Mouse (Mus musculus) small intestine, adult 2 months (tissue): Measurements from ENCODE around the gene Tnxb. TPM values are rescaled to one million over a fixed set of nuclear protein-coding genes. Genes with fewer than 3 reads are reported as not detected.

Experiments
- H3K27ac ChIP-seq: fragments of 200-500 bp; 2 replicates; pipeline ENCODE4 v1.5.1; 2012; ENCODE audit warnings: low read depth, low read length, control low read depth, inconsistent platforms; ENCODE audit not compliant: insufficient read depth
- H3K27me3 ChIP-seq: fragments of 200-500 bp; 2 replicates; pipeline ENCODE4 v1.6.1; 2012; ENCODE audit warnings: mild to moderate bottlenecking, moderate library complexity, low read length, inconsistent platforms; ENCODE audit not compliant: control insufficient read depth, insufficient read depth
- H3K36me3 ChIP-seq: fragments of 200-500 bp; 2 replicates; pipeline ENCODE4 v1.6.1; 2012; ENCODE audit warnings: mild to moderate bottlenecking, low read length, control low read depth, inconsistent platforms; ENCODE audit not compliant: control insufficient read depth, insufficient read depth
- H3K4me1 ChIP-seq: fragments of 200-500 bp; 2 replicates; pipeline ENCODE4 v1.6.1; 2012; ENCODE audit warnings: low read length, inconsistent platforms, mixed read lengths; ENCODE audit not compliant: control insufficient read depth, insufficient read depth, insufficient read length
- H3K4me3 ChIP-seq: fragments of 200-500 bp; 2 replicates; pipeline ENCODE4 v1.5.1; 2012; ENCODE audit warnings: low read depth, mild to moderate bottlenecking, control low read depth, inconsistent platforms, low read length, moderate library complexity
- CTCF ChIP-seq: fragments of 200-500 bp; IDR thresholded peaks from 2 replicates; pipeline ENCODE4 v1.5.1; 2012; ENCODE audit warnings: low read depth, mild to moderate bottlenecking, control low read depth, inconsistent platforms, low read length, moderate library complexity, mixed read lengths; ENCODE audit not compliant: insufficient replicate concordance, insufficient read length; ENCODE audit errors: extremely low read depth
- POLR2A ChIP-seq: fragments of 200-500 bp; IDR thresholded peaks from 2 replicates; pipeline ENCODE4 v1.6.1; 2012; ENCODE audit warnings: low read depth, mild to moderate bottlenecking, control low read depth, inconsistent platforms, low read length, moderate library complexity
- WGBS: fragments of 180-500 bp; shearing (Covaris S2); methylation state at CpG from one replicate; pipeline ENCODE4 v1.1.7; 2018; 5-methylcytosine and 5-hydroxymethylcytosine counted together
- polyA plus RNA-seq: library from polyadenylated mRNA; depleted of rRNA; stranded (reverse); fragments of >200 nt; gene quantifications from 2 replicates; pipeline ENCODE4 v1.2.3, GENCODE M21; 2012; rRNA removed

Gene Tnxb
- polyA plus RNA-seq: 12.1 and 12.5 TPM in 2 replicates

DNA sequence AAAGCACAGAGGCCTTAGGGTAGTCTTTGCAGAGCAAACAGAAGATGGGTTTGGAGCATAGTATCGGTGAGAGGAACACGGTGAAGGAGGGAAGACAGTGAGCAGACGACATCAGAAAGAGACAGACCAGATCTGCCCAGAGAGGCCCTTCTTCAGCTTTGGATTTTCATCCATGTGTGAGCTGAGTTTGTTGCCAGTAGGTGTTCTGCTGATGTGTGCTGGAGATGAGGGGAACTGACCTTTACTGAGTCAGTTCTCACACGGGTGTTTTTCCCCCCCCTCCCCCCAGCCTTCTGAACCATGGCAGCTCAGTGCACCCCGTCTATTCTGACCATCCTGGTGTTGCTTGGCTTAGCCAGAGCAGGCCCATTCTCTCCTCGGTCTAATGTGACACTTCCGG is at the start of gene Tnxb:
Gene Tnxb (plus strand): TSS at position 301 of the 400 bp plus-strand sequence.
- Histone ChIP-seq H3K36me3 (no peaks in the 10 kb centered on the region), H3K27ac (no peak within 1 kb of the TSS), H3K4me3 (peak within 1 kb of the TSS; percentile 8; the same call in 1 of the 2 replicates), H3K27me3 (peaks cover 34% of the 10 kb centered on the region), H3K4me1 (peaks cover 7% of the 10 kb centered on the region)
- 55% methylated on average over 7 of the region's 7 CpGs for WGBS
- TF ChIP-seq CTCF: no peak
- TF ChIP-seq POLR2A: no peak

DNA sequence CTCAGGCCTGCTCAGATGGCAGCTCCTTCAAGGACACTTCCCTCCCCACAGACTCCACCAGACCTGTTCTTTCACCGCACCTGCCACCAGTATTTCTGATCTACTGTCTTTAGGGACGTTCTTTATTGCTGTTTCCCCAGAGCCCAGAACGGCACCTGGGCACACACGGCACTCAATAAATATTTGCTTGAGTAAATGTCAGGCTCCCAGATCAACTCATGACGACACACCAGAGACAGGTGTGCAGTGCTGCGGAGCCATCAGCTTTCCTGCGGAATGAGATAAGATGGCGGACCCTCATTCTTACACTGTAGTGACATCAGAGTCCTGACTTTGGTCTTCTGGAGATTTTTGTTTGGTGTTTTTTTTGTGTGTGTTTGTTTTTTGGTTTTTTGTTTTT is 49.3 kb upstream of the Tnxb start:
- WGBS: 26% methylated on average over 8 of the region's 8 CpGs
- Histone ChIP-seq H3K27ac (0 out of 2 replicates have a peak overlapping the region, but pooled peaks have one; percentile 43), H3K4me1 (peaks cover 2% of the 10 kb centered on the region; the same call in 1 of the 2 replicates), H3K4me3 (no peak overlapping the region), H3K36me3 (peaks cover 20% of the 10 kb centered on the region), H3K27me3 (no peaks in the 10 kb centered on the region)
- no peak for TF ChIP-seq CTCF
- no peak for TF ChIP-seq POLR2A

DNA sequence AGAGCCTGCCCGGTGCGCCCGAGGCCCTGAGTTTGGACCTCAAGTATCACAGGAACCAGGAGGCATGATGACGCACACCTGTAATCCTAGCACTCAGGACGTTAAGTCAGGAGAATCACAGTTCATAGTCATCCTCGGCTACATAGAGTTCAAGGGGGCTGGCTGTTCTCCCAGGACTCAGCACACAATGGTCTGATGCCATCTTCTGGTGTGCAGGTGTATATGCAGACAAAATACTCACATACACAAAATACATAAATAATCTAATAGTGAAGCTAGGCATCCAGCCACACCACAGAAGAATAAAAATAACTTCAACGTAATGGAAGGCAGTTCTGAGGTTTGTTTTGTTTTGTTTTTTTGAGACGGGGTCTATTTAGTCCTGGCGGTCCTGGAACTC is 47.2 kb upstream of the Tnxb start:
- 83% methylated on average over 9 of the region's 9 CpGs for WGBS
- TF ChIP-seq POLR2A (no peak), CTCF (no peak)
- peaks cover 4% of the 10 kb centered on the region for H3K4me1 ChIP-seq
- H3K27ac ChIP-seq: no peak overlapping the region
- H3K36me3 ChIP-seq: peaks cover 12% of the 10 kb centered on the region
- H3K4me3 ChIP-seq: no peak overlapping the region
- no peaks in the 10 kb centered on the region for H3K27me3 ChIP-seq

DNA sequence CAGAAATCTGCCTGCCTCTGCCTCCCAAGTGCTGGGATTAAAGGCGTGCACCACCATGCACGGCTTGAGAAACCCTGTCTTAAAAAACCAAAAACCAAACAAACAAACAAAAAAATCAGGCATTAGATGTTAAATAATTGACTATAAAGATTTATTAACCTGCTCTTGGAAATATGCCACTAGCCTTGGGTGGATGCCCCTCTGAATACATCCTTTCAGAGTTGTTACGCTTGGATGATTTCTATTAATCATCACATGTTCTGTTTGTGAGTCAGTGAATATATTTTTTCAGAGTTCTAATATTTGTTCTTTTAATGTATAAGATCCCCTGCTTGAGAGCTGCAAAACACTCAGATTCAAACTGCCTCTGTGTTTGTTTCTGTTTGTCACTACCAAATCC is 45.4 kb upstream of the Tnxb start:
- TF ChIP-seq POLR2A (no peak), CTCF (no peak)
- Histone ChIP-seq H3K36me3 (peaks cover 12% of the 10 kb centered on the region), H3K27me3 (no peaks in the 10 kb centered on the region), H3K4me1 (peaks cover 2% of the 10 kb centered on the region), H3K27ac (no peak overlapping the region), H3K4me3 (no peak overlapping the region)
- 89% methylated on average over 3 of the region's 3 CpGs for WGBS

DNA sequence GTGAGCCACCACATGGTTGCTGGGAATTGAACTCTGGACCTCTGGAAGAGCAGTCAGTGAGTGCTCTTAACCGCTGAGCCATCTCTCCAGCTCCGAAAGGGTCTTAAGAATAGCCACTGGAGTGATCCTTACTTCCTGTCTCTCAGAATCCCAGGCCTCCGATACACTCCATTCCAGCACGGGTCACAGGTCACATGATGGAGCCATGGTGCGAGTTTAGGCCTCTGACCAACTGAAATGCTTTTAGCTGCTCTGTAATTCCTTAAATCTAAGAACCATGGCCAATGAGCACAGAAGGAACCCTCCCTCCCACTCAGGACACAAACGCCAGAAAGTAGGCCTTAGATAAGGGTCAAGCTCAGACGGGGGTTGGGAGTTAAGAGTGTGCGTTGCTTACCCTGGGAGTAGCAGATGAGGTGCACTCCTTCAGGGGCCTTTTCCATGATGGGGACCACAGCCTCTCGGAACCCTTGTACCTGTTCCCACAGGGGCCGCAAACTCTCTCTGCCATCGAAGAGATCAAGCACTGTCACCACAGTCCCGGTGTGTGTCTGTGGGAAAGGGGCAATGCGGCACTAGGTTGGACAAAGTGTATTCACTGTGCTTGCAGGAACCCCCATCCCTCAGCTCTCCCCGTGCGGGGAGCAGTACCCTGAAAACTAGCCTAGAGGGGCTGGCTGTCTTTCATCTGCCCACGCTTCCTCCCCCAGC is 44.1 kb upstream of the Tnxb start:
- no peak overlapping the region for H3K27ac ChIP-seq
- H3K4me1 ChIP-seq: peaks cover 6% of the 10 kb centered on the region
- WGBS: 53% methylated on average over 16 of the region's 16 CpGs
- peaks cover 12% of the 10 kb centered on the region for H3K36me3 ChIP-seq
- TF ChIP-seq CTCF (no peak), POLR2A (no peak)
- H3K27me3 ChIP-seq: peaks cover 11% of the 10 kb centered on the region
- peak overlapping the region; percentile 74 for H3K4me3 ChIP-seq

DNA sequence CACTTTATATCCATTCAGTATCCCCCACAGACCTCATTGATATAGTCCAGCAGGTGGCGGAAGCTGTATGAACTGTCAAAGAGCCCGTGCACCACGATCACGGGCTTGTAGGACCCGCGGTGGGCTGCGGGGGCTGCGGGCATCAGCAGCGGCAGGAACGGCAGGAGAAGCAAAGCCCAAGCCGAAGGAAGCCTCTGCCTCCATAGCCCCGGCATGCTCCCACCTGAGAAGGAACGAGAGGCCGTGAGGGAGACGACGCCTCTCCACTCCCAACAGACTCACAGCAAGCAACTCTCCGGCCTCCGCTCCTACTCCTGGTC is 43.6 kb upstream of the Tnxb start:
- peak overlapping the region; percentile 74 for H3K4me3 ChIP-seq
- TF ChIP-seq POLR2A (no peak), CTCF (peak; percentile 19; the same call in 1 of the 2 replicates)
- H3K36me3 ChIP-seq: peaks cover 10% of the 10 kb centered on the region
- 2% methylated on average over 18 of the region's 18 CpGs for WGBS
- peak overlapping the region; percentile 55 for H3K27ac ChIP-seq
- peaks cover 14% of the 10 kb centered on the region for H3K27me3 ChIP-seq
- H3K4me1 ChIP-seq: peaks cover 10% of the 10 kb centered on the region

DNA sequence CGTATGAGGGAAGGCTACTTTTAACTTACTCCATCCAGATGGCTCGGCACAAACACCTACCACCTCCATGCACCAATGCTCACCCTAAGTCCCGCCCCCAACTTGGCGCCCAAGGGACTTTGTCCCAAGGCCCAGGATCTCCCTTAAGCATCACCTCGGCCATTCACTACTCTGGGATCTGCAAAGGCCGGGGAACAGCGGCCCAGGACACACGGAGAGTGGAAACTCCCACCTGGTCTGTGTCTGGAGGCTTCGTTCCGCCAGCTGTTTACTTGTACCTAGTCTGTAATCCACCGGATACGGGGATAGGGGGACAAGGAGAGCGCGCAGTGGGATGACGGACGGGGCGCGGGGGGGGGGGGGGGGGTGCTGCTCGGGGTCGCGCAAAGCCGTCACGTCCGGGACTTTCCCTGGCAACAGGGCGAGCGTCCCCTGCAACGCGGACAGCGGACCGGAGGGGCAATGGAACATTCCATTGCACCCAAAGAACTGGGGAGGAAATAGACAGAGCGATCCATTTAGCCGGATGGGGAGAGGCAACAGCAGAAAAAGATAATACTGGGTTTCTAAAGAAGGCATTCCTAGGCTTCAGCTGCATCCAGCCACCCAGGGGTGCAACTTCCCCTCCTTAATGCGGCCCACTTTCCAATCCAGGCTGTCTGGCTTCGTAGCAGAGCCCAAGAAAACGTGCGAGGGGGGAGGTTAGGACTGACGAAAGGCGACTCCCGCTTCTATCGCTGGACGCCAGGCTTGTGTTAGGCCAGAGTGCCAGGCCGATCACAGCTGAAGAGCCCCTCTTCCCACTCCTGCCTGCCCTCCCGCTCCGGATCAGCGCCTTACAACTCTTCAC is 43.0 kb upstream of the Tnxb start:
- TF ChIP-seq POLR2A (peak; percentile 31; the same call in 1 of the 2 replicates), CTCF (no peak)
- Histone ChIP-seq H3K36me3 (peaks cover 7% of the 10 kb centered on the region), H3K4me1 (peaks cover 13% of the 10 kb centered on the region), H3K27me3 (peaks cover 14% of the 10 kb centered on the region), H3K27ac (peak overlapping the region; percentile 89), H3K4me3 (peak overlapping the region; percentile 74)
- 1% methylated on average over 43 of the region's 45 CpGs for WGBS
